Mouse (Mus musculus) ES-Bruce4 (cell line): ENCODE data around the gene Btbd7.

ENCODE experiments used
- CTCF ChIP-seq: IDR thresholded peaks from one replicate; pipeline ENCODE4 v1.8.1; 2011; ENCODE audit warnings: low read depth, low read length
- POLR2A ChIP-seq: IDR thresholded peaks from one replicate; pipeline ENCODE4 v1.8.1; 2011; ENCODE audit warnings: low read length; ENCODE audit not compliant: insufficient read depth

GRCm38 (mm10) chr12:102916073-102916472, 37.8 kb upstream of the Btbd7 start:
- TF ChIP-seq CTCF (no peak), POLR2A (no peak)
